Mouse (Mus musculus): Measurements from ENCODE around the gene Msi2. TPM values are rescaled to one million over a fixed set of nuclear protein-coding genes. Genes with fewer than 3 reads are reported as not detected.

The Msi2 gene
- total RNA-seq, 2 experiments from 2014 or later: 200 to 212 TPM

DNA sequence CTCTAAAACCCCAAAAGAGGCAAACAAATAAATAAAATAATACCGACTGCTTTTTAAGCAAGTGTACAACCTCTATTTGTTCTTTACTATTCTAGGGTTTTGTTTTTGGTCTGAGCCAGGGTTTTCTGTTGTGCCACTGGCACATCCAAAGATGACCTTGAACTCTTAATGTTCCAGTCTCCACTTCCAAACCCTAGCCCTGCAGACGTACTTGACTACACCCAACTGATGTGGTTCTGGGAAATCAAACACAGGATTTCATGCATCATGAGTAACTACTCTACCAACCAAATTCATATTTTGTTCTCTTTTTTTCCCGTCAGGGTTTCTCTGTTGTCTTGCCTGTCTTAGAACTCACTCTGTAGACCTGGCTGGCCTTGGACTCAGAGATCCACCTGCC, 200.0 kb downstream of the Msi2 start:
- DNase-seq (ENCODE audit: low spot score in 2 of 2): no peak

GRCm38 (mm10) chr11:88516596-88517485, 201.5 kb downstream of the Msi2 start:
- no peak for DNase-seq (ENCODE audit: low spot score in 2 of 2)

GRCm38 (mm10) chr11:88515736-88516583, 202.4 kb downstream of the Msi2 start:
- no peak for DNase-seq (ENCODE audit: low spot score in 2 of 2)

DNA sequence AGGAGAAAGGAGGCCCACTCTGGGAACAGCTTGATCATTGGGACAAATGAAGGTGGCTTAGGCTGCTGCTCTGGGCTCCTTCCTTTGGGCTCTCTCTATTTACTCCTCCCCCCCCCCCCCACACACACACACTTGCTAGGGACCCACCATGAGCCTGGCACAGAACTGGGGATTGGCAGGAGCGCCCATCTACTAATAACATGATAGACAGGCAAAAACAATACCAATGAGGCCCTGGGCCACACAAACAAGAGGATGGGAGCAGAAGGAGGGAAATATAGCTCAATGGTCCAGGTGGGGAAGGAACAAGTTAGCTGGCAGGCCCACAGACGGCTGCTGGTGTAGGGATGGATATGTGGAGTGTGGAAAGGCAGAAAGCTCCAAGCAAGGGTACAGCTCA, 203.0 kb downstream of the Msi2 start:
- DNase-seq (ENCODE audit: low spot score in 2 of 2): no peak

- no peak for DNase-seq (ENCODE audit: low spot score in 2 of 2)
Measured at GRCm38 (mm10) chr11:88514151-88514926, 204.0 kb downstream of the Msi2 start.

DNA sequence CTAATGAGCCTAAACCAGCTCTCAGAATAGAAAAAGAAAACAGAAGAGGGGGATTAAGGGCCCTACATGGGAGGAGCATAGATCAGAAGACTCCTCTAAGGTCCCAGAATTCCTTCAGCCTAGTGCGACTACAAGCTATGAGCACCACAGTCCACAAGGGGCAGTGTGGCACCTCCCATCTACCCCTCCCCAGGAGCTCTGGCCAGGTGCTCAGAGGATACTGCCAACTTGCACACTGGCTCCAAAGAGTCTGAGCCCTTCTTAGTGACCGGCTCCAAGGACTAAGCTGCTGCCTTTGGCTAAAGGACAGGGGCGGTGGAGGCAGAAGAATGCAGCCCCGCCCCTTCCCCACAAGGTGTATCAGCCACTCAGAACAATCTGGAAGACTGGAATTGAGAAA, 205.7 kb downstream of the Msi2 start:
- DNase-seq (ENCODE audit: low spot score in 2 of 2): no peak

- no peak for DNase-seq (ENCODE audit: low spot score in 2 of 2)
Measured at GRCm38 (mm10) chr11:88510282-88510850, 207.9 kb downstream of the Msi2 start.

DNA sequence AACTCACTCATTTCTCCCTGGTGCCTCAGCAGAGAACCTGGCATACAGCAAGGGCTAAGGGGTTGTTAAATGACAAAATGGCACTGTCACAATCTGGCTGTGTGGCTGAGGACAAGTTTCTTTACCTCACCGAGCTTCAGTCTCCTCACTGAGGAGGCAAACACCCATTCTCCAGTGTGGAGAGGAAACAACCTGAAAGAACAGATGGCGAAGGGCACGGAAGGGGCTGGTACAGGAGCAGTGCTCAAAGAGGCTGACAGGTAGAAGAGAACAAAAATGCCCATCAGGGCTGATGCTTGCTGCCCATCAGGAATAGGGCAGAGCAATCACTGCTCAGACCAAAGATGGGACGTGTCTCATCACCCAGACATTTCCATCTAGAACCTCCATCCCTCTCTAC, 208.8 kb downstream of the Msi2 start:
- DNase-seq (ENCODE audit: low spot score in 2 of 2): no peak

DNA sequence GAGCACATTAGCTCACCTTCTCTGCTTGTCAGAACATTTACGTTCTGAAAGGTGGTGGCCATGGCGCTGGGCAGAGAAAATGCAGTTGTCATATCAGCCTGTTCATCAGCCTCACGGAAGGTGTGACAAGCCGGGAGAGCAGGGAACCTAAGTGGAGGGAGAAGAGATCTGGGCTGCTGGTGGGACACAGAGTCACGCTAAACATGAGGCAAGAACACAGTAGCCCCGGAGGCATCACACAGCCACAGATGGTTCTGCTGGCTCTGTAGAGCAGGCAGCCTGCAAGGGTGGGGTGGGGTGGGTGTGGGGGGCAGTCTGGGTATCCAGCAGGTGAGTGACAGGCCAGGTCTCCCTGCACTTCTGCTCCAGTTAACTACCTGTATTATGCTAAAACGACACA, 210.2 kb downstream of the Msi2 start:
- DNase-seq (ENCODE audit: low spot score in 2 of 2): no peak

DNA sequence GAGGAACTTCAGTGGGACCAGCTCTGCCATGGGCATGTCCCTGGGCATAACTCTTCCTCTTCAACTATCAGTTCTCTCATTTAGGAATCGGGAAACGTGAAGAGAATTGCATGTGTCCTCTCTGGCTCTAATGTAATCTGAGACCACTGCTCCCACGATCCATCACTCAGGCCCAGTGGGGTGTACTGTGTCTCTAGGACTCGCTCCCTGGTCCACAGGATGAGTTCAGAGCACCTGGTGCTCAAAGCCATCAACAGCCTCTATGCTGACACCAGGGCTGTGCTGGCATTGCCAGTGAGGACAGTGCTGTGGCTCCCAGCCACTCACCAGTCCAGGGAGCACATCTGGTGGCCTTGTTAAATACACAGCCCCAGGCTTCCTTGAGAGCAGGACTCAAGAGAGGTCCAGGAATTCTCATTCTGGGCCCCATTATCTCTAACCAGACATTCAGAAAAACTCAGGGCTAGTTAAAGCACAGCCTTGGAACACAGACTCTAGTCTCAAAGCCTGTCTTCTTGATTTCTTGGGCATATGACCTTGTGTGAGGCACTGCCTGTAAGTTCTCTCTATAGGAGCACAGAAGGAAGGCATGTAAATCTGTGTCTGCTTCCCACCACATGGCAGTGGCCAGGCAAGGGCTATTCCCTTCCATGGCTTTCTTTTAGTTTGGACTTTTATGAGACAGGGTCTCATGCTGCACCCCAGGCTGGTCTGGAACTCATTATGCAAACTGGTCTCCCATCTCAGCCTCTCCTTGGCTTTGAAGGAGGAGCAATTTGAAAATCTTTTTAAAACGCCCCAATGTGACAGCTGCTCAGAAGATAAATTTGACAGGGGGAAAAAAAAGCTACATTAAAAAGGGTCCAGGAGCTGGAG, 211.5 kb downstream of the Msi2 start:
- DNase-seq (ENCODE audit: low spot score in 2 of 2): no peak

DNA sequence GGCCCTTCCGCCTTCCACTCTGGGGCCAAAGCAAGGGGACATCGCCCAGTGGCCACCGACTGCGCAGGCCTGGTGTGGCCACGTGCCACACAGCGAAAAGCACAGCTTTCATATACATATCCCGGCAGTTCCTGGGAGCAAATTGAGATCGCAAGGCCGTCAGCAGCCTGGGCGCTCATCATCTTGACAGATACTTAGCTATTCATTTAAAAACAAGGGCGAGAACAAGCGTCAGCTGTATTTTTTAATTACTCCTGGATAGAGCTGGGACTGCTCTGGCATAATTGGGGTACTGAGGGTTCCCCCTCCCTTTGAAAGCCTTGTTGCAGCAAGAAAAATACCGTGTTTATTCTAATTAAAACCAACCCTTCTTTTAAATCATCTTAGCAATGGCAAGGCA, 212.2 kb downstream of the Msi2 start:
- DNase-seq (ENCODE audit: low spot score in 2 of 2): no peak

GRCm38 (mm10) chr11:88502566-88502965, 215.7 kb downstream of the Msi2 start:
- DNase-seq (ENCODE audit: low spot score in 2 of 2): no peak

- no peak for DNase-seq (ENCODE audit: low spot score in 2 of 2)
Measured at GRCm38 (mm10) chr11:88498491-88498890, 219.8 kb downstream of the Msi2 start.

DNA sequence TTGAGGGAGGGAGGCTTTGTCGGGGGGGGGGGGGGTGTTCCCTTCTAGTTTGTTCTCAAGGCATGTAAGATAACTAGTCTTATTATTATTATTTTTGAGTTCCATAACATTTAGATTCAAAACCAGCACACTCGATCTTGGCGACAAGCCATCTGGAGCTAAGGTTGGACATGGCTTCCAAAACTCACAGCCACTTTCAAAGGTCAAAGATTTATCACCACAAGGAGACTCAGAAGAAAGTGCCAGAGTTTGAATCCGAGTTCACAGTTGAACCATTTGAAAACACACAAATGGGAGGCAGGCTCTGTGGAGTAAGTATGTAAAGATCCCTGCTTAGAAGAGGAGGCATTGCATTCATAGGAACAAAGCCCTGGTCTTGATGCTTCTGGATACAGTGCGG, 221.9 kb downstream of the Msi2 start:
- no peak for DNase-seq (ENCODE audit: low spot score in 2 of 2)

DNA sequence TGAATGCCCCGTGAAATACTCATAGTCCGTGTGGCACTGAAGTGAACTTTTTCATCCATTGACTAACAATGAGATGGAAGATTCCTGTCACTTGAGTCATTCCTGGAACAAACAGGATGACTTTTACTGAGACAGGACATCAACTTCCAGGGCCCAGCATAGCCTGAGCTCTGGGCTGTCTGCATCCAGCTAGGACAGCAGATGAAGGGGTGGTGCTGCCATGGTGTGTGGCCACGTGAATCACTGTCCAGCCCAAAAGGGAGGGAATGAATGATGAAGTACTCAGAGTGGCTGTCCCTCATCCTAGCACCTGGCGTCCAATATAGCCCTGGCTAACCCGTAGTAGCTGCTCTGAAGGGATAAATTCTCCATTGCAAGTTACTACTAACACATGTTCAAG, 222.6 kb downstream of the Msi2 start:
- no peak for DNase-seq (ENCODE audit: low spot score in 2 of 2)

DNA sequence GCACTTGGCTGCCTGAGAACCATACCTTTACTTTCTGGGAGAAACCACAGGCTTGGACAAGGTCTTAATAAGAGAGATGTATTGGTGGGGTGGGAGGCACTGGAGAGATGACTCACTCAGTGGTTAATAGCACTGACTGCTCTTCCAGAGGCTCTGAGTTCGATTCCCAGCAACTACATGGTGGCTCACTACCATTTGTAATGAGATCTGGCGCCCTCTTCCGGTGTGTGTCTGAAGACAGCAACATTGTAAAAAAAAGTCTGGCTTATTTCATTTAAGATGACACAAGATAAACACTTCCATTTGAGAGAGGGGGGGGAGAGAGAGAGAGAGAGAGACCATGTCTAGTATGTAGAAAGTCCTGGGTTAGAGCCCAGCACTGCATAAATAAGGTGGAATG, 223.3 kb downstream of the Msi2 start:
- DNase-seq (ENCODE audit: low spot score in 2 of 2): no peak

DNA sequence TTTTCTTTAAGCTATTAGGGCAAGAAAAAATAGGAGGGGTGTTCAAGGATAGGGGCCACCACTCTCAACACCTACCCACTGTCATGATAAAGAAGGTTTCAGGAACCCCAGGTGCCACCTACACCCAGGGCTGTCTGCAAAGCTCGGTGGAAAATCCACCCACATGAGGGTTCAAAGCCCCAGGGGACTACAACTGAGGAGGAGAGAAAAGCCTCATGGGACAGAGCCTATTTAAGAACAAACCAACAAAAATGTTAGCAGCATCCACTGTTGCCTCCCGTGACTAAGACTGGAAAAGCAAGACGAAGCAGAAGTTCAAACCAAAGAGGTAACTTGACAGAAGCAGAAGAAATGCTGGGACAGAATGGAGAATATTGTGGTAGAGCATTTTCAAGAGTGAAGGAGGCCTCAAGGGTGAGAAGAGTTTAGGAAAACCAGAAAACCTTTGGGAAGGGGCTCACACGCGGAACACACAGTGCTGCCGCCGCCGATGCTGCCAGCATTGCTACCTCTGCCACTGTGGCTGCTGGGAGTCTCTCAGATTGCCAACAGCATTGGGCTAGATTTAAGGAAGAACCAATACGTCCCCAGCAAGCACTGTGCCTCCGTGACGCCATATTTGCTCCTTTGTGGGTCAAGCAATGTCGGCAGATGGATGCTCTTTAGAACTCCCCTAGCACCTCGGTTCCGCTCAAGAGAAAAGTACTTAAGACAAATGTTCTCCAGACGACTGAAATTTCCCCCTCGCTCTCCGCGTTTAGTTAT, 224.3 kb downstream of the Msi2 start:
- no peak for DNase-seq (ENCODE audit: low spot score in 2 of 2)

DNA sequence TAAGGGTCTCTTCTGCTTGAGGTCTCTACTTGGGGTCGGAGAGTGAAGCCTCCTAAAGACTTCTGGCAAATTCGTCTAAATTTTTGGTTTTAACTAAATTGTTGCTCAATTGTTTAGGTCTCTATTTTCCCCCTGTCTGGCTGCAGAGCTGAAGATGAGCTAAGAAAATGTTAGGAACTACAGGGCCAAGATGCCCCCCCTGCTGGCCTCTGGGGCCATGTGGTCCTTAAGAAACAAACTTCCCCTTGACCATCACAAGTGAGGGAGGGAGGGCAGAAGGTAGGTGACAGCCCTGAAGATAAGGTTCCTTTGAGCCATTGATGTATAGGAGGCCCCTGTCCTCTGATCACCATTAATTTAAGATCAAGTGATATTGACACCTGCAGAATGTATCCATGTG, 225.7 kb downstream of the Msi2 start:
- no peak for DNase-seq (ENCODE audit: low spot score in 2 of 2)

DNA sequence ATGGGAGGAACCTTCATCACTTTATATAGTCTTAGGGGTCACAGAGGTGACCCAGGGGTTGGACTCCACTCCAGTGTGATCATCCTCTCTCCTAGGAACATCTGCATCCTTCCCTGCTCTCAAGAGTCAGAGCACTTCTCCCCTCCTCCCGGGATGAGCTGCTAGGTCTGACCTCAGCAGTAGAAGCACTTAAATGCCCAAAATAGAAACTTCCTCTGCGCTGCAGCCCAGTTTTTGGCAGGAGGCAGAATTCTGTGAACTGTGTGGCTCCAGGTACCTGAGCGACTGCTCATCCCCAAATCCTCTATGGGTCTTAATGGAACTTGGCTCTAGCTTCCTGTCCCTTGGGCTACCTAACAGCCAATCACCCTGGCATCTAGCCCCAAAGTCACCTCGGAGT, 228.3 kb downstream of the Msi2 start:
- no peak for DNase-seq (ENCODE audit: low spot score in 2 of 2)
